Mouse (Mus musculus): ENCODE data around the gene Stx12.

DNA sequence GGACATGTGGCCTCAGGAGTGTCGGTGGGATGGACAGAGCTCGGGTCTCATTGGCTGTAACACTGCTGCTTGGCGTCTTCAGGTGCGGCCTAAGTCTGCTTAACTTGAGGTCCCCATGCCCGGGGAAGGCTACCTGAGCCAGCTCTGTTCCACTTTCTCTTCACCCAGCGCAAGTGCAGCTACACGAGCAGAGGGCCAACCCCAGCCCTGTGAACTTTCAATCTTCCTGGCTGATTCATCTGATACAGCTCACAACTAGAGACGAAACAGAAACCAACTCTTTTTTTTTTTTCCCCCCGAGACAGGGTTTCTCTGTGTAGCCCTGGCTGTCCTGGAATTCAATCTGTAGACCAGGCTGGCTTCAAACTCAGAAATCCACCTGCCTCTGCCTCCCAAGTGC is 13.9 kb upstream of the Stx12 start:
- TF ChIP-seq CTCF (IDR thresholded peaks at IDR 0.05; ENCODE audit: borderline replicate concordance, extremely low read depth, insufficient read depth, insufficient read length): no peak
- no peak for TF ChIP-seq POLR2A (IDR thresholded peaks at IDR 0.05; ENCODE audit: borderline replicate concordance, extremely low read depth, insufficient read depth, insufficient read length, poor library complexity, severe bottlenecking)

Measured in brain, embryonic 14.5 days (tissue).